Mouse (Mus musculus): ENCODE measurements around the gene Jph4.

The Jph4 gene

GRCm38 (mm10) chr14:55115846-55116245, 889 bp downstream of the Jph4 start:
- DNase-seq = peak; percentile 44 to 52

GRCm38 (mm10) chr14:55114759-55115701, 1.7 kb downstream of the Jph4 start:
- peak; percentile 73 to 79 for DNase-seq

- DNase-seq = peak; percentile 63 to 71
These were observed 2.6 kb downstream of the Jph4 start for GRCm38 (mm10) chr14:55113975-55114645.

- DNase-seq = peak; percentile 31 to 36
These were observed 3.3 kb downstream of the Jph4 start for GRCm38 (mm10) chr14:55113351-55113974.

DNA sequence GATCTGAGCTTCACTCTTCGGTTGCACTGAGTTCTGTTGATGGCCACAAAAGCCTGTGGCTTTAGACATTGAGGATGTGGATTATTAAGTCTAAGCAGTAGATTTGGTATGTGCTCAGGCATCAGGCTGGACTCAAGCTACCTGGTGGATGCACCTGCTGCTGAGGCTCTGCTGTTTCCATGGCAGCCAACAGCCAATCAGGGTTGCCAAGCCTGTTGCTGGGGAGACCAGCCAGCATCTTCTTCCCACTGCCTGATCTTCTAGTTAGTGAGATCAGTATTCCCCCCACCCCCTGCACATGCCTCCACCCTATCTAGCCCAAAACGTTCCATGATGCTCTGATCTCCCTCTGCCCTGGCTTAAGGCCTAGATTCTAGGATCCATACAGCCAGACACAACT, 5.0 kb downstream of the Jph4 start:
- DNase-seq = peak; percentile 53 to 54

- DNase-seq = peak in 1 of 2 experiments; percentile 12
These were observed 6.7 kb downstream of the Jph4 start for GRCm38 (mm10) chr14:55110076-55110475.

GRCm38 (mm10) chr14:55109048-55109873, 7.5 kb downstream of the Jph4 start:
- no peak for DNase-seq

DNA sequence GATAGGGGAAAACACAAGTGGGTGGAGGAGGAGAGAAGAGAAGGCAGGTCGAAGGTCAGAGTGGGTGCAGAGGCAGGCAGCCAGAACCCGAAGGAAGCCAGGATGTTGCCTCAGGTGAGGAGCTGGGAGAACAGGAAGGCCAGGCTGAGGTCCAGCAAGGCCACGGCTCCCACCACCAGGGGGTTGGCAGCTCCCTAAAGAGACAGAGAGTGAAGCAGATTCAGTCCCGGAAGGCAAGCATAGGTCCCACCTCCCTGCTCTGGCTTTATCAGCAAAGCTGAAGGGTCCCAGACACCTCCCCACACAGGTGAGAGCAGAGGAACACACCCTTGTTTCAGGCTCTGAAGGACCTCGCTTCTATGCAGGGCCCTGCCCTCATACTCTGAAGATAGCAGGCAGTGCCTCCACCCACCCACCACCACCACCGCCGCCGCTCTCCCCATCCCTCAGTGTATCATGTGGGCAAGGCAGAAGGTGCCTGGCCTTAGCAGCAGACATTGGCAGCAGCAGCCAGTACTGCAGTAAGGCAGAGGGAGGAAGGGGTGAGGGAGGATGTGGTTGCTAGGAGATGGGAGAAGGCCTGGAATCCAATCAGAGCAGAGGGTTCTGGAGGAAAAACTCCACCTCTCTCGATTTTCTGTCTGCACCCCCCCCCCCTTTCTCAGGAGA, 8.4 kb downstream of the Jph4 start:
- peak in 1 of 2 experiments; percentile 70 for DNase-seq

DNA sequence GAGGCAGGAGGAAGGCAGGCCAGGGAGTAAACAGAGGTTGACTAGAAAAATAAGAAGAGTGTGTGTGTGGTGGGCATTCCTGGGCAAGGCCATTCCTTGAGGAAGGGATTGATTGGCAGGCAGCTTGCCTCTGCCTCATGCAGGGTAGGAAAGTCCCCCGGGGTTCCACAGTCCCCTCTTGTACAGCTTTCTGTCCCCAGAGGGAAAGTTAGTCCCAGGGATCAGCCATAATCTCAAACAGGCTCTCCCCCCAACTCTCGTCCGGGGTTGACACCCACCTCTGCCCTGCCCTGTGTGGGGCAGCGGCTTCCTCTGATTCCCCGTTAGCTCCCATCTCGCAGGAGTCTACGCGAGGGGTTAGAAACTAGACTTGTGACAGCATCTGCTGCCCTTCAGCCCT, 9.7 kb downstream of the Jph4 start:
- DNase-seq = no peak

GRCm38 (mm10) chr14:55105836-55106809, 10.6 kb downstream of the Jph4 start, which contains the start of gene Ap1g2:
Gene Ap1g2 (minus strand): TSS chr14:55106593.
- DNase-seq = peak; percentile 86

DNA sequence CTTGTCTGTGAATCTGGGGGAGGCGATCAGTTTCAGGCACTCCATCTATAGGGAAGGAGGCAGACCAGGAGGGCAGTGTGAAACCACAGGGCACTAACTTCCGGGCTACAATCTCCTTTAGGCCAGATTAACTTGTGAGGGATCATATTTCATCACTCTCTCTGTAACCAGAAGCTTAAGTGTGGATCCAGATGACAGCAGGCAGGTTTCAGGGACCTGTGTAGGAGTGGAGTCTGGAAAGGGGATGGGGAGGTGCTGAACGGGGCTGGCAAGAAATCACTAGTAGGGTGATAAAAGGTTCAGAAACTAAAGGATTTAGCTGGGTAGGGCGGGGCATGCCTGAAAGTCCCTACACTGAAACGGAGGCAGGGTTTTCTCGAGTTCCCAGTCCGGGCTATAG, 11.3 kb downstream of the Jph4 start:
- DNase-seq = no peak

DNA sequence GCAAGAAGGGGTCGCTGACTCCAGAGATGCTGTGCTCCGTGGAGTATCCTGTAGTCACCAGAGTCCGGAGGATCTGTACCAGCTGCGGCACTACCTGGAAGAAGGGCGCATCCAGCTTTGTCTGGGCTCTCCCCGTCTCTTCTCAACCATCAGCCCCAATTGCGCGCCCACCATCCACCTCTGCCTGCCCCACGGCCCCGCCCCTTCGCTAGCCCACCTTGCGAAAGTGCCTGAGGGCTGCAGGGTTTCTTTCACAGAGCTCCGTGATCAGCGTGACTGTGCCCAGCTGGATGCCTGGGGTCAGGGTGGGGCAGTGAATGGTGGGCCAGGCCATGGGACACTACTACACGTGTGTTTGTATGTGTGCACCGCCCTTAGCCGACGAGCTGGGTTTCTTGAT, 12.4 kb downstream of the Jph4 start:
- DNase-seq = no peak

DNA sequence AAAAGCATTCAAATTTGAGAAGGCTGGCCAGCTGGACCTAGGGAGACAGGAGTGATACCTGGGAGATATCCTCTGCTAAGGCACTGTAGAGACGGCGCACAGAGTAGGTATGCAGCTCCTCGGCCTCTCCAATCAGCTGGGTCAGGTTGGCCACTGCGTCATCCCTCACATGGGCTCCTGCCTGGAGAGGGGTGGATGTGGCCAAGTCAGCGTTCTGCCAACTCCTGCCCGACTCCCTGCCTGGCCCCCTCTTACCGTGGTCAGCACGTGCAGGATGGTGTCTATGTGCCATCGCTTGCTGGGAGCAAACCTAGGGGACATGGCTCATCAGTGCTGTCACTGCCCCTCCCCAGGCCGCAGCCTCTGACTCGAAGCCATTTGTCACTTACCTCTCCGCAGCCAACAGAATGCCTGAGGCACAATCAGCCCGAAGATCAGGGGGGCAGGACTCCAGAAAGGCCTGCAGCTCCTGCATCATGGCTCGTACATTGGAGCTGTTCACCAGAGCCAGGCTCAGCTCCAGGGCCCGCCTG, 14.4 kb downstream of the Jph4 start:
- DNase-seq = no peak

DNA sequence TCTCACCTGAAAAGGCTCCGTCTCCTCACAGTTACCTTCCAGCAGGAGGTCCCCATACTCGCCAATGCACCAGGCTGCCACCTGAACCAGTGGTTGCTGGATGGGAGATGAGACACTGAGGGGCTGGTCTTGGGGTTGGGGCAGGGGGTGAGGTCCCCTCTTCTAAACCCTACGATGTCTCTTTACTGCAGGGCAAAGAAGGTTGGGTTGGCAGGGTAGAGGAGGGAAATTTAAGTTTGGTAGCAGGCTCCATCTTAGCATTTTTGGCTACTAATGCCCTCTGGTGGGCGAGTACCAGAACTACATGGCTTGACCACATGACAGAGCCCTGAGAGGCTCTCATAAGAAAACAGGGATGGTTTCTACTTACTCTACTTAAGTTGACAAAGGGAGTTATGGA, 15.1 kb downstream of the Jph4 start:
- DNase-seq = peak; percentile 78 to 81

- peak in 1 of 2 experiments; percentile 51 for DNase-seq
These were observed 18.7 kb downstream of the Jph4 start for GRCm38 (mm10) chr14:55098067-55098466.

DNA sequence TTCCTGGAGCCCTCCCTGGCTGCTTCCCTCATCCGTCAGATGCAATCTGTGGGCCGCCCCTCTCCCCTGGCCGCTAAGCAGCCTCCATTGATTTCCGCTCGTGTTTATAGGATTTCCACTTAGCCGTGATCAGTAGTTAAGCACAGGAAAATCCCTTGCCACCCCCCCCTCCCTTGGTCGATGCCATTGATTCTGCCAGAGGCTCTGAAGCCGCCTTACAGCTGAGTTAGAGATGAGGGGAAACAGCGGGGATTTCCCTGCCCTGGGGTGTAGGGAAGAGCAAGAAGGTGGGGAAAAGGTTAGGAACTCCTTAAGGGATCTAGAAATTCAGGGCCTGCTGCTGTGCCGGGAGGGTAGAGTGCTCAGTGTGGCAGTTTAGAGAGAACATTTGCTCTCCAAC, 19.1 kb downstream of the Jph4 start:
- DNase-seq = no peak

- DNase-seq = no peak
These were observed 20.1 kb downstream of the Jph4 start for GRCm38 (mm10) chr14:55096573-55097087.

- DNase-seq = no peak
These were observed 21.1 kb downstream of the Jph4 start for GRCm38 (mm10) chr14:55095671-55096070.

- DNase-seq = no peak
These were observed 21.5 kb downstream of the Jph4 start for GRCm38 (mm10) chr14:55095263-55095662.

DNA sequence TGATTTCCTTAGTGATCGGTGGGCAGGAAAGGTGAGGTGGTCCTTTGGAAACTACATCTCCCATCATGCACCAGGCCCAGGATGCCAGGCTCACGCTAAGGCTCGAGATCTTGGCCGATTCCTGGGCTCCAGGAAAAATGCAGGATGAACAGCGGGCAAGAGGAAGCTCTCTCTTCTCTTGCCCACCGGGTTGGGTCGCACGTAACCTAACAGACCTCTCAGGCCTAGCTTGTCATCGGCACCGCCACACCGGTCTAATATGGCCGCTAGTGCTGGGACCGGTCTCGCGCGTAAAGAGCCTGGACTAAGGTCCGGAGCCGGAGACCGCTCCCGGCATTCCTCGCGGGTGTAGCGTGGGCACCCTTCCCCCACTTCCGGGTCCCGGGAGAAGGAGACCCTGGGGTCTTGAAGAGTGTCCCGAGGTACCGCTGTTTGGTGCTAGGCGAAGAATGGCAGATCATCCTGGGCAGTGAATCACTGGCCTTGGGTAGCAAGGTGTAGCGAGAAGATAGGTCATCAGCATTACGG, 22.0 kb downstream of the Jph4 start, which contains the start of gene Thtpa:
Thtpa (plus strand) TSS at position 81 of the 528 bp plus-strand sequence.
- DNase-seq = peak; percentile 83 to 85

Data from cerebellum, postnatal 36 days (tissue).